Mouse (Mus musculus) brain, embryonic 18.5 days (tissue): ENCODE data around the gene Hoxa3.

ENCODE experiments used
- DNase-seq: peaks from one replicate; pipeline ENCODE4 v3.0.0-alpha.2; 2012; ENCODE audit warnings: low read depth, low spot score

Gene Hoxa3

GRCm38 (mm10) chr6:52232568-52232965 is 19.4 kb upstream of the Hoxa3 start:
- DNase-seq = no peak

GRCm38 (mm10) chr6:52231885-52232567 is 18.9 kb upstream of the Hoxa3 start:
- DNase-seq = no peak

GRCm38 (mm10) chr6:52230516-52231165 is 17.5 kb upstream of the Hoxa3 start, which contains the start of gene Hoxa9:
Gene Hoxa9 (minus strand): TSS chr6:52231089.
- no peak for DNase-seq

DNA sequence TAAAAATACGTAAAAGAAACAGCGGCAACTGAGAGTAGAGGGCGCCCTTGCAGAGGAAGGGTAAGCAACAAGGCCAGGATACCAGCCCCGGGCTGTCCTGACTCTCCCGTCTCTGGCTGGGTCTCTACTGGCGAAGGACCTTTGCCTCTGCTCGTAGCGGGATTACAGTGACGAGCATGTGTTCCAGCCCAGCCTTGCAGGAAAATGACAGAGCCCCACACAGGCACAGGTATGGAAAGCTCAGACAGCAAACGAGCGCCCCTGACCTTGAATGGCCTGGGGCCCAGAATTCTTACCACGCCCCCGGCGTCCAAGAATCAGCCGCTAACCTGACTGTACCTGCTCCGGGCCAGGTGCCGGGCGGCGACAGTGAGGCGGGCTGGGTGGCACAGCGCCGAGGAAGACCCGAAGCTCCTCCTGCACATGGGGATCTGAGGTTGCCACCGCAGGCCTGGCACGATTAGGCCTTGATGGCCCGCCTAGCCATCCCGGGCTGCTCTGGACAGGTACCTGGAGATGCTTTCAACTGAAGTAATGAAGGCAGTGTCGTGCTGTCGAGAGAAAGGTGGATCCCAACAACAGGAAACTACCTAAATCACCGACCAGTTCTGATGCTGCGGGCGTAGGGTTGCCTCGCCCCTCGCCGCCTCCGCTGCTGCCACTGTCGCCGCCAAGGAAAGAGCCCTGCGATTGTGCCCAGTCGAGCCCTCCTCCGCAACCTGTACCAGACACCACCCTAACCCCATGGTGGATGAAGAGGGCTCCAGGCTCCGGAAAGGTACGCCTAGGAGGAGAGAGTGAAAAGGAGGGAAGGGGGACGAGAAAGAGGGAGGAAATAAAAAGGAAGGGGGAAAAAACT is 16.7 kb upstream of the Hoxa3 start:
- no peak for DNase-seq

DNA sequence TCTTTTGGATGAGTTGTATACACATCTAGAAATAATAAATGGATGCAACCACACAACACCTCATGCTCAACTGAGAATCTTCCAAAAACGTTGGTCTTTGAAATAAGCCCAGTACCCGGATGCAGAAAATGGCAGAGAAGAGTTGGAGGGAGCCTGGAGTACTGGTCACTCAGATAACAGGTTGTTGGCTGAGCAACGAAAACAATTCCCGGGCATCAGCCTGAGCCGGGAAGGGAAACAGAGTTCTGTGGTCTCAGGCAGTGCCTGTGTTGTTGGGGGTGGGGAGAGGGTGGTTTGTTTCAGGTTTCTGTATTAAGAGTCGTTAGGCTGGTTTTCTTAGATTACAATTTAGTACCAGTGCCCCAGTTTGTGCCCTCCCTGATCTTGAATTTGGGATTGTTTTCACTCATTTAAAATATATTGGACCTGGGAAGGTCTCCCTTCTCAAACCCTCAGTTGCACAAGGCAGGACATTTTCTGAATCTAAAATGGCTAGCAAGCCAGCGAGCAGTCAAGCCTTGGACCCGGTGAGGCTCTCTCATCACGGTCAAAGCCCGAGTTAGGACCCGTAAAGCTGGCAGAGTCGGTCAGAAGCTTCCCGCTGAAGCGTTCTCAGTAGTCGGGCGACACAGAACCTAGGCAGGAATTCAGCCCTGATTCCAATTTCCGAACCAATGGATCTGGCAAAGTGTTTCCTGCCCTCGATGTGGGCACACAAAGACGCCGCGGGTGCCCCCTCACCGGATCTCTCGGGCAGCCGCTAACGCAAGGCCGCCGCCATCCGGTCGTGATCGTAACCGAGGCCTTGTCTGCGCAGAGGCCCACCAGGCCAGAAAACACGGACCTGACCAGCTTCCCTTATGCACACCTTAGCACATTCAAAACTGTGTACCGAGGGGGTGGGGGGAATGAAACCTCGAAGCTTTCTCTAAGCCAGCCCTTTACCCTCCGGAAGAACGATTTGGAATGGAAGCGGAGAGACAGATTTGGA is 15.6 kb upstream of the Hoxa3 start:
- DNase-seq = no peak

DNA sequence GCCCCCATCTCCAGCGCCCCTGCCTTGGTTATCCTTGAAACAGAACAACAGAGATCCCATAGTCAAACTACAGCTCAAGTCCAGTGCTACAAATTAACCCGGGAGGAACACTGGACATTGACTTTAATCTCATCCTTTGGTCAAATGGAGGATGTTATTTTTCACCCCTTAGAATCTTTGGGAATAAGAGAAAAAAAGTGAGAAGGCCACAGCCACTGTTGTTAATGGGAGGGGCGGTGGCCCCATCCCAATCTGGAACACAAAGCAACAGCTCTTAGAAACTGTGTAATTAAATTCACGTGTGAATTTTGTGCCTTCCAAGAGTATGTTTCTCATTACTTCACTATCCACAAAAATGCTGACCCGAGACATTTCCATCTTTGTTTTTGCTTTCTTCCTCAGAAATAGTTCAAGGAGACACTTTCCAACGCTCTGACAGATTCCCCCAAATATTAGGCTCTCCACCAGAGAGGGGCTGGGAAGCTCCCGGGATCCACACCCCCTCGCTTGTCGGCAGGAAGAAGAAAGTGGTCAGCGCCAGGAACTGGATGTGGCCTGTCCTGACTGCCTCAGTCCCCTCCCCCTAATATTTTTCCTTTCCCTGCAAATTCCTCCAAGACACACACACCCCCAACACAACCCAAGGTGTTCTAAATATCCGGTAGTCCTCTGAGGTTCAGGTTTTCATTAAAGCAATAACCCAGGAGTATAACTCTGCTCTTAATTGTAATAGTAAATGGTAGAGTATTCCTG is 14.5 kb upstream of the Hoxa3 start:
- DNase-seq = no peak

- no peak for DNase-seq
Measured at GRCm38 (mm10) chr6:52226569-52227257, 13.6 kb upstream of the Hoxa3 start.

DNA sequence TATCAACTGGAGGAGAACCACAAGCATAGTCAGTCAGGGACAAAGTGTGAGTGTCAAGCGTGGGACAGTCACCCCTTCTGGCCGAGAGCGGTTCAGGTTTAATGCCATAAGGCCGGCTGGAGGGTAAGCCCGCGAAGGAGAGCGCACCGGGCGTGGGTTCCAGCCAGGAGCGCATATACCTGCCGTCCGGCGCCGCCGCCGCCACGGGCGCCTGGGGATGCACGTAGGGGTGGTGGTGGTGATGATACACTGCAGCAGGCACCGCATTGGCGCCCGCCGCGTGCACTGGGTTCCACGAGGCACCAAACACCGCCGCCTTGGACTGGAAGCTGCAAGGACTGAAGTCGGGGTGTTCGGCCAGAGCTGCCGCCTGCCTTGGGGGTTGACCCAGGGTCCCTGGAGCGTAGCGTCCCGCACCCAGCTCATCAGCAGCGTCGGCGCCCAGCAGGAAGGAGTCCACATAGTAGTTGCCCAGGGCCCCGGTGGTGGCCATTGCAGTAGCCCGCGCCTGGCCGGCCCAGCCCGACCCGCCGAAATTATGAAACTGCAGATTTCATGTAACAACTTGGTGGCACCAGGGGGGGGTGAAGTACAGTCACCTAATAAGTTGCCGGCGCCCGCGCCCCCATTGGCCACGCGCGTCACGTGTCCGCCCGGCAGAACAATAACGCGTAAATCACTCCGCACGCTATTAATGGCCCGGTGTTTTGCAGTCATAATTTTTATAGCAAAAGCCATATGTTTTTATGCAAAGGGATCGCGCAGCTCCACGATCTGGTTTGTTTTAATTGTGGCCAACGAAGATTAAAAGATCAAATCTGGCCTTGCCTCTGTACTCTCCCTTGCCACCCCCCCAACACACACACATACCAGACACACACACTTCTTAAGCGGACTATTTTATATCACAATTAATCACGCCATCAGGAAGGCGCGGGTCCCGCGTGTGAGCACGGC is 12.8 kb upstream of the Hoxa3 start:
- no peak for DNase-seq

DNA sequence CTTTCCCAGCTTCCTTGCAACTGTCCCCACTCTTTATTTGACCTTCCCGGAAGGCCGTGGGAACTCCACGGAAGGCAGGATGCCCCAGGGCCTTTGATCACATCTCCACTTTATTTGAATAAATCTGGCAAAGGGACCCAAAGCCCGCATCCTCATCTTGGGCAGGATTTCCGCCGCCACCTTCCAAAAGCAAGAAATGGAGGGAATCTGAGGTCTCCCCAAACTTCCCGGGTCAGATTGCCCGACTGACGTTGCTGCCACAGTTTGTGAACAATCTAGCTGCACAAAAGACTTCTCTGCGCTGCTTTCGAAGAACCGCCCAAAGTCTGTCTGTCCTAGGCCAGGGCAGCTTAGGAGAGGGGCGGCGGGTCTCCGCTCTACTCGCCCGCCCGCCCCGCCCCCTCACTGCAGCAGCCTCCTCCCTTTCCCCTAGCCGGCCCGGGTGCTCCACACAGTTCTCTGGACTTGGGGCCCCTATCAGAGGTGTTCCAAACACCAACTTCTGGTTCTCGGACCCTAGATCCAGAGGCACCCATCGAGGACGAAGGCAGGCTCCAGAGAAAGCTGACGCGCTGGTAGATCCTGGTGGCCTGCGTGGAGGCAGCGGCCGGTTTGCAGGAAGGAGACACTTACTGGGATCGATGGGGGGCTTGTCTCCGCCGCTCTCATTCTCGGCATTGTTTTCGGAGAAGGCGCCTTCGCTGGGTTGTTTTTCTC is 11.9 kb upstream of the Hoxa3 start:
- no peak for DNase-seq

DNA sequence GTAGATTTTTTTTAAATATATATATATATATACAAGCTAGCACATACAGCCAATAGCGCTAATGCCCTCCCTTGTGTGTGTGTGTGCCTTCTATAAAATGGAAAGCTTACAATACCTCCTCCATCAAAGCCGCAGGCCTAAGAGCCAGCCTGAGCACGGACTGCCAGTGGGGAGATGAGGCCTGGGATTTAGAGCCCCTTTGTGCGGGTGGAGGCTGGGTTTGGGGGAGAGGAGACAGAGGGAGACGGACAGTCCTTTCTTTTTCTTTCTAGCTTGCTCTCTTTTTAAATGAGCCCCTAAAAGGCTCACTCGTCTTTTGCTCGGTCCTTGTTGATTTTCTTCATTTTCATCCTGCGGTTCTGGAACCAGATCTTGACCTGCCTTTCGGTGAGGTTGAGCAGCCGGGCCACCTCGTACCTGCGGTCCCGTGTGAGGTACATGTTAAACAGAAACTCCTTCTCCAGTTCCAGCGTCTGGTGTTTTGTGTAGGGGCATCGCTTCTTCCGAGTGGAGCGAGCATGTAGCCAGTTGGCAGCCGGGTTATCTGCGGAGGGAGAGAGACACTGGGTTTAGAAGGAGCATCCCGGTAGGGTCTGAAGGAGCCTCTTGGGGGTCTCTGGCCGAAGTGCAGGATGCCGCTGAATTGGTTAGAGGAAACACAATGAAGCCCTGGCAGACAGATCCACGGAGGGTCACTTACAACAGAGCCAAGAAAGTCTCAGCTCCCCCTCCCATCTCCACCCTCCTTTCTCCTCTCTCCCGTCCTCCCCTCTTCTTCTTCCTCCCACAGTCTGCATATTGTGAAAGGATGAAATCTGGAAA is 11.0 kb upstream of the Hoxa3 start:
- DNase-seq = no peak

DNA sequence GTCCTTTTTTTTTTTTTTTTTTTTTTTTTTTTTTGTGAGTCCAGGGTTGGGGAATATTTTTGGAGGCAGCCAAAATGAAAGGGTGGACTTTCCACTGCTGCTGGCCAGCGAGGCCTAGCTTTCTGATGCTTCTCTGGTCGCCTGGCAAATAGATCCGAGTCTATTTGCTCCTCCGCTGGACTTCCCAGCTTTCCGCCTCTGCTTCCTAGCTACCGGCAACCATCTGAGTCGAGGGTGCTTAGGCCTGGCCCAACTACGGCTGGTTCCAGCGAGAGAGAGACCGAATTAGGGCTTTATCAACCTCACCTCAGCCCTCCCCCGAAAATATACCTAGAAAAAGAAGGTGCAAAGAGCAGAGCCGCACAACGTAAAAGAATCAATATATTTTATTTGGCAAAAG is 9.6 kb upstream of the Hoxa3 start:
- DNase-seq = no peak

DNA sequence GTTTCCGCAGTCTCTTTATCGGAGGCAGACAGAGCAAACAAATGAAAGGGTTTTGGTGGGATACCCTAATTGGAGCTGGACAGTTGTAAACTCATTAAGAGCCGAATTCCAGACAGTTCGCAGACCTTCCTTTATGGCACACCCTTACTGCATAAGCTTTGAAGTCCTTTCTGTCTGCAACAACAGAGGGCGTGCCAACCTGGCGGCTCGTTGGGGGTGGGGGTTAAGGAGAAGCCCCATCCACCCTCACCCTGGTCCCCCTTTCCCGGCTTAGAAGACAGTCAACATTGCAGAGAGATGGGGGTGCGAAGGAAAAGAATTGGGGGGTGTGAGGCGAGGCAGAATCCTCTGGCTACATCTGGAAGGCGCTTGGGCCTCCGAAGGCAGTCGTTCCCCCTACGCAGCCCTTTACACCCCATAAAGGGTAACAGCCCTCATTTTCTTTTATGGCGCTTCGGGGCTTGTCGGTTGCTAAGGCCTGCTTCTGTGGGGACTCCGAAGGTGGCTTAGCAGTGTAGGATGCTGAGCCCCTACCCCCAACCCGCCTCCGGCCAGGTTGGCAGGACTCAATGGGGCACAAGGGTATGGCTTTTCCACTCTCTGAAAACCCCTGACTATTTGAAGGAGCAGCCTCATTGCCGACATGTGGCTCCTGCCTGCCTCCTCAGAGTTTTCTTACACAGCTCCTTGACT is 9.0 kb upstream of the Hoxa3 start:
- DNase-seq = no peak

GRCm38 (mm10) chr6:52221337-52221992 is 8.3 kb upstream of the Hoxa3 start, which contains the start of gene Hoxa7:
Gene Hoxa7 (minus strand): TSS chr6:52221854.
- DNase-seq = no peak

- no peak for DNase-seq
Measured at GRCm38 (mm10) chr6:52220865-52221310, 7.8 kb upstream of the Hoxa3 start.

DNA sequence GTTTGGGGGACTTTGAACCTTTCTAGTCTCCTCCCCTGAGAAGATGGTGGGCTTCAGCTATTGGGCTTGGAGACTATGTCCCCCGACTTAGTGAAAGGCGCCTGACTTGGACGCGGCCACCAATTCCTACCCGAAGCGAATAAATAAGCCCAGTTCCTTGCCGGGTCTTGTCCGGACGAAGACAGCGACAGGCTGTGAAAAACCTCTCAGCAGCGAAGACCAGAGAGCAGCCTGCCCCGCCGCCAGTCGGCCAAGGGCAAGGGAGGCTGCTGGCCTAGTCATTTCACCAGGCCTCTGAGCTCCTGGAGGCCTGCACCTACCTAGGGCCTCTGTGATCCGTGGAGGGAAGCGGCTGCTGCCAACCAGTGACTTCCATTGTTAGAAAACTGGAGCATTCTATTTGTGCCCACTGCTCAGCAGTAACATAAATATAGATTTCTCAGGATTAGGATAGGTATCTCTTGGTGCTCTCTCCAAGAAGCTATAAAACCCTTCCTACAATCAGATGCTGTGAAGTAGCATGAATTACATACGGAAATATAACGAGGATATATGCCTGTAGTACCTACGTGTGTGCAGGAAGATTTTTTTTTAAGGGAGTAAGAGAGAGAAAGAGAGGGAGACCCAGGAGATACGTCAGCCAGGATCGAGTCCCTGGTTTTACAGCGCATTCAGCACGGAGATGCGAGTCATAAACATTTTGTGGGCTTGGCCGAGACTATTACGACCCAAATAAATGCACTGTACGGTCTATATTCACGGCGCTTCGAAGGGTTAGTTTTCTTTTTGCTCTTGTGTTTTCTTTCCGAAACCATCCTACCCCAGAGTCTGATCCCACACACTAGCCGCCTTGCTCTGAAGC is 7.1 kb upstream of the Hoxa3 start:
- no peak for DNase-seq
